Mouse (Mus musculus) heart, adult 2 months (tissue): Measurements from ENCODE around the gene Hilpda.

Experiments
- CTCF ChIP-seq: fragments of 200-600 bp; IDR thresholded peaks from 2 replicates; pipeline ENCODE4 v1.8.1; 2022; ENCODE audit warnings: antibody characterized with exemption, mild to moderate bottlenecking, moderate library complexity
- EP300 ChIP-seq: fragments of 200-500 bp; IDR thresholded peaks from 2 replicates; pipeline ENCODE4 v1.6.1; 2011; ENCODE audit warnings: low read depth, low read length, control low read depth; ENCODE audit not compliant: insufficient read depth
- POLR2A ChIP-seq: fragments of 200-500 bp; IDR thresholded peaks from 2 replicates; pipeline ENCODE4 v1.6.1; 2011; ENCODE audit warnings: mild to moderate bottlenecking, low read depth, low read length, control low read depth; ENCODE audit not compliant: insufficient read depth

- TF ChIP-seq EP300: no peak
- TF ChIP-seq POLR2A: no peak
- TF ChIP-seq CTCF: no peak
These were observed 26.8 kb upstream of the Hilpda start for GRCm38 (mm10) chr6:29245272-29246120.
